Mouse (Mus musculus): ENCODE data around the gene Ssbp3. TPM values are rescaled to one million over a fixed set of nuclear protein-coding genes. Genes with fewer than 3 reads are reported as not detected.
A peak's percentile ranks its signal among the peaks of the same experiment; 100 is the strongest.

The Ssbp3 gene
- total and polyA plus RNA-seq, 2 experiments: 12.9 to 36.7 TPM

DNA sequence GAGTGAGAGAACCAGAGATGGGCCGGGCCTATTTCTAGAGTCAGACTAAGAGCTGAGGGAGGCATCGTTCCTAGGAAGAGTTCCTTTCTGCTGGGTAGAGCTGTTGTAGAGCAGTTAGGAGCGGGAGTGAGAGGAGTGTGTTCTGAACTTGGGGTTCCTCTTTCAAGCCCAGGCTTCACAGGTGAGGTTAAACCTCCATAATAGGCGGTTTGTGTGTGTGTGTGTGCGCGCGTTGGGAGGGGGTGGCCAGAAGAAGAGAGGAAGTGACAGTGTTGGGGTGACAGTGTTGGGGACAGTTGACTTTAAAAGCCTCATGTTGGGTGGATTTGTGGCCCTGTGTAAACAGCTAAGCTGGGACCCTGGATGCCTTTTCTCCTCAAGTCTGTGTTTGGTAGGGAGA lies 22.1 kb downstream of the Ssbp3 start:
- peaks cover 25% of the 10 kb centered on the region for H3K4me1 ChIP-seq (ENCODE audit: control insufficient read depth, insufficient read depth, low read length)
- no peak overlapping the region for H3K9ac ChIP-seq (ENCODE audit: low read depth, low read length)
- no peak for TF ChIP-seq POLR2A (IDR thresholded peaks at IDR 0.05; ENCODE audit: extremely low read depth, insufficient read depth, low read length)
- no peak for TF ChIP-seq CTCF (IDR thresholded peaks at IDR 0.05; ENCODE audit: low read depth, low read length)
- no peaks in the 10 kb centered on the region for H3K27me3 ChIP-seq (ENCODE audit: control insufficient read depth, insufficient read depth, low read length)
- WGBS: 94% methylated on average over 7 of the region's 7 CpGs
- no peaks in the 10 kb centered on the region for H3K36me3 ChIP-seq (ENCODE audit: control insufficient read depth, insufficient read depth, low read length)
- no peak overlapping the region for H3K27ac ChIP-seq (replicated peaks; ENCODE audit: insufficient read depth, low read depth, low read length)
- H3K4me3 ChIP-seq (ENCODE audit: insufficient read depth, low read depth, low read length): no peak overlapping the region
- DNase-seq (ENCODE audit: extremely low read depth, low read depth, low spot score): no peak
- H3K79me2 ChIP-seq (ENCODE audit: control insufficient read depth, insufficient read depth, low read length): peaks cover 34% of the 10 kb centered on the region; the same call in 1 of the 2 replicates

GRCm38 (mm10) chr4:106933813-106934482 lies 23.4 kb downstream of the Ssbp3 start:
- H3K27ac ChIP-seq (replicated peaks; ENCODE audit: insufficient read depth, low read depth, low read length): peak overlapping the region; percentile 65
- no peaks in the 10 kb centered on the region for H3K36me3 ChIP-seq (ENCODE audit: control insufficient read depth, insufficient read depth, low read length)
- H3K9ac ChIP-seq (ENCODE audit: low read depth, low read length): no peak overlapping the region

GRCm38 (mm10) chr4:106934931-106935582 lies 24.6 kb downstream of the Ssbp3 start:
- DNase-seq (ENCODE audit: extremely low read depth, low read depth, low spot score): no peak
- H3K27me3 ChIP-seq (ENCODE audit: control insufficient read depth, insufficient read depth, low read length): no peaks in the 10 kb centered on the region
- no peaks in the 10 kb centered on the region for H3K36me3 ChIP-seq (ENCODE audit: control insufficient read depth, insufficient read depth, low read length)
- WGBS: 90% methylated on average over 12 of the region's 12 CpGs
- no peak overlapping the region for H3K27ac ChIP-seq (replicated peaks; ENCODE audit: insufficient read depth, low read depth, low read length)
- TF ChIP-seq POLR2A (IDR thresholded peaks at IDR 0.05; ENCODE audit: extremely low read depth, insufficient read depth, low read length) (no peak), CTCF (IDR thresholded peaks at IDR 0.05; ENCODE audit: low read depth, low read length) (no peak)
- peaks cover 35% of the 10 kb centered on the region; the same call in 1 of the 2 replicates for H3K79me2 ChIP-seq (ENCODE audit: control insufficient read depth, insufficient read depth, low read length)
- H3K4me1 ChIP-seq (ENCODE audit: control insufficient read depth, insufficient read depth, low read length): peaks cover 40% of the 10 kb centered on the region
- H3K4me3 ChIP-seq (ENCODE audit: insufficient read depth, low read depth, low read length): no peak overlapping the region
- no peak overlapping the region for H3K9ac ChIP-seq (ENCODE audit: low read depth, low read length)

More at GRCm38 (mm10) chr4:106933813-106934482, 23.4 kb downstream of the Ssbp3 start:
- H3K27me3 ChIP-seq (ENCODE audit: control insufficient read depth, insufficient read depth, low read length): no peaks in the 10 kb centered on the region
- H3K79me2 ChIP-seq (ENCODE audit: control insufficient read depth, insufficient read depth, low read length): peaks cover 29% of the 10 kb centered on the region; the same call in 1 of the 2 replicates
- TF ChIP-seq CTCF (IDR thresholded peaks at IDR 0.05; ENCODE audit: low read depth, low read length) (no peak), POLR2A (IDR thresholded peaks at IDR 0.05; ENCODE audit: extremely low read depth, insufficient read depth, low read length) (no peak)
- H3K4me3 ChIP-seq (ENCODE audit: insufficient read depth, low read depth, low read length): no peak overlapping the region
- WGBS: 21% methylated on average over 9 of the region's 9 CpGs
- peak; percentile 94 for DNase-seq (ENCODE audit: extremely low read depth, low read depth, low spot score)
- peaks cover 34% of the 10 kb centered on the region for H3K4me1 ChIP-seq (ENCODE audit: control insufficient read depth, insufficient read depth, low read length)

GRCm38 (mm10) chr4:106935583-106935935 lies 25.1 kb downstream of the Ssbp3 start:
- DNase-seq (ENCODE audit: extremely low read depth, low read depth, low spot score): no peak
- Histone ChIP-seq H3K27ac (replicated peaks; ENCODE audit: insufficient read depth, low read depth, low read length) (no peak overlapping the region), H3K79me2 (ENCODE audit: control insufficient read depth, insufficient read depth, low read length) (peaks cover 36% of the 10 kb centered on the region; the same call in 1 of the 2 replicates), H3K4me3 (ENCODE audit: insufficient read depth, low read depth, low read length) (no peak overlapping the region), H3K4me1 (ENCODE audit: control insufficient read depth, insufficient read depth, low read length) (peaks cover 40% of the 10 kb centered on the region), H3K36me3 (ENCODE audit: control insufficient read depth, insufficient read depth, low read length) (no peaks in the 10 kb centered on the region), H3K9ac (ENCODE audit: low read depth, low read length) (no peak overlapping the region), H3K27me3 (ENCODE audit: control insufficient read depth, insufficient read depth, low read length) (no peaks in the 10 kb centered on the region)
- 73% methylated on average over 2 of the region's 2 CpGs for WGBS
- TF ChIP-seq CTCF (IDR thresholded peaks at IDR 0.05; ENCODE audit: low read depth, low read length) (no peak), POLR2A (IDR thresholded peaks at IDR 0.05; ENCODE audit: extremely low read depth, insufficient read depth, low read length) (no peak)

DNA sequence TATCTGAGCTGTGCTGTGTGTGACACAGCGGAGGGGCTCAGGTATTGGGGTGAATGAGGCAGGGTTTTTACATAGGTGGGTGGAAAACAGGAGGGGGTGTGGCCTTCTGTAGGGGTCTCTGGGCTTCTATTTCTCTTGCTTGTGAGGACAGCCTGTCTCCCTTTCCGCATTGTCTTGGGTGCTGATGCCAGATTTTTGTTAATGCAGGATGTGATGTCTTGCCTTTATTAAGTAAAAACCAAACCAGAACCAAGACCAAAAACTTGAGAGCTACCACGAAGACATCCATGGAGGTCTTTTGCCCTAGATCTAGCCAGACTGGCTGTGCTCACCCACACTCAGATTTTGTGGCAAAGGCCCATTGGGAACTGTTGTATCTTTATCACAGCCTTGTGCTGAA lies 25.5 kb downstream of the Ssbp3 start:
- Histone ChIP-seq H3K9ac (ENCODE audit: low read depth, low read length) (no peak overlapping the region), H3K36me3 (ENCODE audit: control insufficient read depth, insufficient read depth, low read length) (no peaks in the 10 kb centered on the region), H3K4me3 (ENCODE audit: insufficient read depth, low read depth, low read length) (no peak overlapping the region), H3K27me3 (ENCODE audit: control insufficient read depth, insufficient read depth, low read length) (no peaks in the 10 kb centered on the region), H3K4me1 (ENCODE audit: control insufficient read depth, insufficient read depth, low read length) (peaks cover 40% of the 10 kb centered on the region), H3K27ac (replicated peaks; ENCODE audit: insufficient read depth, low read depth, low read length) (no peak overlapping the region), H3K79me2 (ENCODE audit: control insufficient read depth, insufficient read depth, low read length) (peaks cover 40% of the 10 kb centered on the region)
- WGBS: 86% methylated on average over 3 of the region's 3 CpGs
- TF ChIP-seq POLR2A (IDR thresholded peaks at IDR 0.05; ENCODE audit: extremely low read depth, insufficient read depth, low read length): no peak
- TF ChIP-seq CTCF (IDR thresholded peaks at IDR 0.05; ENCODE audit: low read depth, low read length): no peak
- DNase-seq (ENCODE audit: extremely low read depth, low read depth, low spot score): no peak

DNA sequence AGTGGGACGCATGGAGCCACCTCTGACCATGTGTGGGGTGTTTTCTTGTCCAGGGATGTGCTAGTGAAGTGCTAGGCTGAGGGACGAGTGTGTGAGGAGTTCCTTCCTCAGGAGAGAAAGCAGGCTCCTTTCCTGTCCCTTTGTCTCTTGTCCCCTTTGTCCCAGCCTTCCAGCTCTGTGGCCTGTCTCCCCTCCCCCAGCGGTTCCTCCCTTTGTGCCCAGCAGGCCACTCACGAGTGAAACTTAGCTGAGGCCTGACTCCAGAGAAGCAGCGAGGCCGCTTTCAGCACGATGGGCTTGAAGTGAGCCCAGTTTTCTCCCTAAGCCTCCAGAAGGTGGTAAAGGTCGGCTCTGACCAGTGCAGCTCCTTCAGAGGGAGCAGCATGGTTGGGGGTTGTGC lies 26.2 kb downstream of the Ssbp3 start:
- TF ChIP-seq POLR2A (IDR thresholded peaks at IDR 0.05; ENCODE audit: extremely low read depth, insufficient read depth, low read length): no peak
- no peak for TF ChIP-seq CTCF (IDR thresholded peaks at IDR 0.05; ENCODE audit: low read depth, low read length)
- no peak overlapping the region for H3K27ac ChIP-seq (replicated peaks; ENCODE audit: insufficient read depth, low read depth, low read length)
- H3K4me1 ChIP-seq (ENCODE audit: control insufficient read depth, insufficient read depth, low read length): peaks cover 40% of the 10 kb centered on the region
- H3K36me3 ChIP-seq (ENCODE audit: control insufficient read depth, insufficient read depth, low read length): no peaks in the 10 kb centered on the region
- H3K79me2 ChIP-seq (ENCODE audit: control insufficient read depth, insufficient read depth, low read length): peaks cover 39% of the 10 kb centered on the region
- no peak overlapping the region for H3K9ac ChIP-seq (ENCODE audit: low read depth, low read length)
- no peaks in the 10 kb centered on the region for H3K27me3 ChIP-seq (ENCODE audit: control insufficient read depth, insufficient read depth, low read length)
- DNase-seq (ENCODE audit: extremely low read depth, low read depth, low spot score): peak; percentile 26
- no peak overlapping the region for H3K4me3 ChIP-seq (ENCODE audit: insufficient read depth, low read depth, low read length)
- WGBS: 61% methylated on average over 8 of the region's 8 CpGs
